Mouse (Mus musculus): ENCODE results near the gene Olfr1246. TPM values are rescaled to one million over a fixed set of nuclear protein-coding genes. Genes with fewer than 3 reads are reported as not detected.

Olfr1246 gene
- not detected for polyA plus RNA-seq (2014; fragmentation: Illumina TruSeq; extraction: RNeasy Lipid Tissue Mini Kit (QIAGEN cat#74804); ENCODE audit: low read depth, low replicate concordance)

GRCm38 (mm10) chr2:89593057-89593456, at the start of gene Olfr1246:
Gene Olfr1246, minus strand, starts transcription at chr2:89593157.

GRCm38 (mm10) chr2:89634883-89635282, 41.9 kb upstream of the Olfr1246 start, which contains the start of gene Olfr1249:
Gene Olfr1249, minus strand, starts transcription at chr2:89634983.

GRCm38 (mm10) chr2:89618145-89618544, 25.2 kb upstream of the Olfr1246 start, which contains the start of gene Olfr1248:
Gene Olfr1248, minus strand, starts transcription at chr2:89618245.

GRCm38 (mm10) chr2:89614030-89614429, 21.1 kb upstream of the Olfr1246 start, which contains the start of gene Olfr1247:
Gene Olfr1247, minus strand, starts transcription at chr2:89614130.

GRCm38 (mm10) chr2:89578347-89578746, 14.6 kb downstream of the Olfr1246 start, which contains the start of gene Olfr1245:
Gene Olfr1245, minus strand, starts transcription at chr2:89578447.

Other genes starting within 250 kb of the Olfr1246 start
- gene Olfr1234, start 228.3 kb downstream of the Olfr1246 start, polyA plus RNA-seq (2014; fragmentation: Illumina TruSeq; extraction: RNeasy Lipid Tissue Mini Kit (QIAGEN cat#74804); ENCODE audit: low read depth, low replicate concordance), result not detected
- not detected for gene Olfr1238, start 183.5 kb downstream of the Olfr1246 start, polyA plus RNA-seq (2014; fragmentation: Illumina TruSeq; extraction: RNeasy Lipid Tissue Mini Kit (QIAGEN cat#74804); ENCODE audit: low read depth, low replicate concordance)
- gene Olfr1239, start 172.8 kb downstream of the Olfr1246 start, polyA plus RNA-seq (2014; fragmentation: Illumina TruSeq; extraction: RNeasy Lipid Tissue Mini Kit (QIAGEN cat#74804); ENCODE audit: low read depth, low replicate concordance), result not detected
- gene Olfr1240, start 150.2 kb downstream of the Olfr1246 start, polyA plus RNA-seq (2014; fragmentation: Illumina TruSeq; extraction: RNeasy Lipid Tissue Mini Kit (QIAGEN cat#74804); ENCODE audit: low read depth, low replicate concordance), result not detected
- gene Olfr1241, start 106.0 kb downstream of the Olfr1246 start, polyA plus RNA-seq (2014; fragmentation: Illumina TruSeq; extraction: RNeasy Lipid Tissue Mini Kit (QIAGEN cat#74804); ENCODE audit: low read depth, low replicate concordance), result not detected
- not detected for gene Olfr1242, start 94.8 kb downstream of the Olfr1246 start, polyA plus RNA-seq (2014; fragmentation: Illumina TruSeq; extraction: RNeasy Lipid Tissue Mini Kit (QIAGEN cat#74804); ENCODE audit: low read depth, low replicate concordance)
- not detected for gene Olfr1243, start 61.7 kb downstream of the Olfr1246 start, polyA plus RNA-seq (2014; fragmentation: Illumina TruSeq; extraction: RNeasy Lipid Tissue Mini Kit (QIAGEN cat#74804); ENCODE audit: low read depth, low replicate concordance)
- gene Olfr1245, start 14.7 kb downstream of the Olfr1246 start, polyA plus RNA-seq (2014; fragmentation: Illumina TruSeq; extraction: RNeasy Lipid Tissue Mini Kit (QIAGEN cat#74804); ENCODE audit: low read depth, low replicate concordance), result not detected
- gene Olfr1247, start 21.0 kb upstream of the Olfr1246 start, polyA plus RNA-seq (2014; fragmentation: Illumina TruSeq; extraction: RNeasy Lipid Tissue Mini Kit (QIAGEN cat#74804); ENCODE audit: low read depth, low replicate concordance), result not detected
- not detected for gene Olfr1248, start 25.1 kb upstream of the Olfr1246 start, polyA plus RNA-seq (2014; fragmentation: Illumina TruSeq; extraction: RNeasy Lipid Tissue Mini Kit (QIAGEN cat#74804); ENCODE audit: low read depth, low replicate concordance)
- gene Olfr1249, start 41.8 kb upstream of the Olfr1246 start, polyA plus RNA-seq (2014; fragmentation: Illumina TruSeq; extraction: RNeasy Lipid Tissue Mini Kit (QIAGEN cat#74804); ENCODE audit: low read depth, low replicate concordance), result not detected
- 0.18 TPM for gene Olfr1250, start 68.3 kb upstream of the Olfr1246 start, polyA plus RNA-seq (2014; fragmentation: Illumina TruSeq; extraction: RNeasy Lipid Tissue Mini Kit (QIAGEN cat#74804); ENCODE audit: low read depth, low replicate concordance)
- gene Olfr1251, start 78.8 kb upstream of the Olfr1246 start, polyA plus RNA-seq (2014; fragmentation: Illumina TruSeq; extraction: RNeasy Lipid Tissue Mini Kit (QIAGEN cat#74804); ENCODE audit: low read depth, low replicate concordance), result 0.34 TPM
- not detected for gene Olfr1252, start 131.9 kb upstream of the Olfr1246 start, polyA plus RNA-seq (2014; fragmentation: Illumina TruSeq; extraction: RNeasy Lipid Tissue Mini Kit (QIAGEN cat#74804); ENCODE audit: low read depth, low replicate concordance)
- not detected for gene Olfr1253, start 163.9 kb upstream of the Olfr1246 start, polyA plus RNA-seq (2014; fragmentation: Illumina TruSeq; extraction: RNeasy Lipid Tissue Mini Kit (QIAGEN cat#74804); ENCODE audit: low read depth, low replicate concordance)
- not detected for gene Olfr1254, start 200.5 kb upstream of the Olfr1246 start, polyA plus RNA-seq (2014; fragmentation: Illumina TruSeq; extraction: RNeasy Lipid Tissue Mini Kit (QIAGEN cat#74804); ENCODE audit: low read depth, low replicate concordance)
- gene Olfr1255, start 218.9 kb upstream of the Olfr1246 start, polyA plus RNA-seq (2014; fragmentation: Illumina TruSeq; extraction: RNeasy Lipid Tissue Mini Kit (QIAGEN cat#74804); ENCODE audit: low read depth, low replicate concordance), result not detected
- not detected for gene Olfr1256, start 248.4 kb upstream of the Olfr1246 start, polyA plus RNA-seq (2014; fragmentation: Illumina TruSeq; extraction: RNeasy Lipid Tissue Mini Kit (QIAGEN cat#74804); ENCODE audit: low read depth, low replicate concordance)

Measured in testis, adult 10 weeks (tissue).